Mouse (Mus musculus): Measurements from ENCODE around the gene Trmu.

GRCm38 (mm10) chr15:85921855-85922254 is 42.7 kb downstream of the Trmu start:
- TF ChIP-seq CTCF (IDR thresholded peaks at IDR 0.05) (no peak), EP300 (IDR thresholded peaks at IDR 0.05) (no peak)

Measured in lung, postnatal 0 days (tissue).